Mouse (Mus musculus): ENCODE measurements at regions not wholly inside any gene's neighbourhood (a gene's known extent, or its start where the extent isn't known, plus 50 kb on each side); places are given as distances from the start of the nearest gene placed in this dataset.

DNA sequence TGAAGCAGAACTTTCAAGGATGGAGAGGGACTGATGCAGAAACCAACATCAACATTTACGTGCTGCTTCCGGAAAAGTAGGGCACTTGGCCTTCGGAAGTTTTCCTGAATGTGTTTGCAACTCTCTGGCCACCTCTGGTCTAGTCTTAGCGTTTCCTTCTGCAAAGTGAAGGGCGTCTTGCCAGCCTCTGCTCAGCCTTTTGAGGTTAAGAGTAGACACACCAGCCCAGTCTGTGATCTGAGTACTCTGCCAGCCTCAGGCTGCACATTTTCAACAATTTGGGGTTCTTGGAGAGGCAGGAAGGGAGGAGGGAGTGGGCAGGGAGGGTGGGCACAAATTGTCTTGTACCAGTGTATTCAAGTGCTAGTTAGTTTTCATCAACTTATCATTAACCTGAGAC lies 176.7 kb upstream of the Egln3 start:
- H3K36me3 ChIP-seq (ENCODE audit: control insufficient read depth, insufficient read depth, low read length, poor library complexity, severe bottlenecking) = no peaks in the 10 kb centered on the region
- in situ Hi-C loops (cut with MboI; ENCODE audit: low sequenced_read_pairs in 2 of 2, unreplicated experiment in 2 of 2) = no loop called here
- TF ChIP-seq ZNF384 (IDR thresholded peaks at IDR 0.05; ENCODE audit: low read depth, low read length) (no peak), ZC3H11A (IDR thresholded peaks at IDR 0.05; ENCODE audit: borderline replicate concordance, low read depth, low read length) (no peak), CHD2 (IDR thresholded peaks at IDR 0.05; ENCODE audit: low read depth, low read length) (no peak), HCFC1 (IDR thresholded peaks at IDR 0.05; ENCODE audit: borderline replicate concordance, insufficient read depth, low read length) (no peak), MAFK (IDR thresholded peaks at IDR 0.05; ENCODE audit: insufficient read depth, low read depth, low read length) (no peak)
- DNase-seq (ENCODE audit: low read depth, low spot score) = no peak
- H3K9ac ChIP-seq (ENCODE audit: insufficient read depth, low read depth, low read length, poor library complexity, severe bottlenecking) = no peak overlapping the region
- H3K4me3 ChIP-seq (ENCODE audit: insufficient read depth in 1 of 2, low read depth in 1 of 2, low read length in 2 of 2, poor library complexity in 1 of 2, severe bottlenecking in 1 of 2) = no peak overlapping the region
- H3K4me1 ChIP-seq (ENCODE audit: control insufficient read depth in 2 of 2, insufficient read depth in 2 of 2, low read length in 2 of 2, poor library complexity in 1 of 2) = no peaks in the 10 kb centered on the region
- no peaks in the 10 kb centered on the region for H3K9me3 ChIP-seq (ENCODE audit: control insufficient read depth, insufficient read depth, low read depth, low read length)
- no peak overlapping the region for H3K27ac ChIP-seq (ENCODE audit: insufficient read depth, low read depth, low read length, poor library complexity, severe bottlenecking)

- Histone ChIP-seq H3K4me3 (ENCODE audit: insufficient read depth in 1 of 2, low read depth in 1 of 2, low read length in 2 of 2, poor library complexity in 1 of 2, severe bottlenecking in 1 of 2) (no peak overlapping the region), H3K36me3 (ENCODE audit: control insufficient read depth, insufficient read depth, low read length, poor library complexity, severe bottlenecking) (no peaks in the 10 kb centered on the region), H3K9ac (ENCODE audit: insufficient read depth, low read depth, low read length, poor library complexity, severe bottlenecking) (no peak overlapping the region), H3K4me1 (ENCODE audit: control insufficient read depth in 2 of 2, insufficient read depth in 2 of 2, low read length in 2 of 2, poor library complexity in 1 of 2) (no peaks in the 10 kb centered on the region), H3K9me3 (ENCODE audit: control insufficient read depth, insufficient read depth, low read depth, low read length) (no peaks in the 10 kb centered on the region), H3K27ac (ENCODE audit: insufficient read depth, low read depth, low read length, poor library complexity, severe bottlenecking) (no peak overlapping the region)
- TF ChIP-seq ZNF384 (IDR thresholded peaks at IDR 0.05; ENCODE audit: low read depth, low read length) (no peak), MAFK (IDR thresholded peaks at IDR 0.05; ENCODE audit: insufficient read depth, low read depth, low read length) (no peak), ZC3H11A (IDR thresholded peaks at IDR 0.05; ENCODE audit: borderline replicate concordance, low read depth, low read length) (no peak), HCFC1 (IDR thresholded peaks at IDR 0.05; ENCODE audit: borderline replicate concordance, insufficient read depth, low read length) (no peak), CHD2 (IDR thresholded peaks at IDR 0.05; ENCODE audit: low read depth, low read length) (no peak)
- no peak for DNase-seq (ENCODE audit: low read depth, low spot score)
- in situ Hi-C loops (cut with MboI; ENCODE audit: low sequenced_read_pairs in 2 of 2, unreplicated experiment in 2 of 2) = no loop called here
Measured at GRCm38 (mm10) chr12:54378576-54378975, 174.9 kb upstream of the Egln3 start.

DNA sequence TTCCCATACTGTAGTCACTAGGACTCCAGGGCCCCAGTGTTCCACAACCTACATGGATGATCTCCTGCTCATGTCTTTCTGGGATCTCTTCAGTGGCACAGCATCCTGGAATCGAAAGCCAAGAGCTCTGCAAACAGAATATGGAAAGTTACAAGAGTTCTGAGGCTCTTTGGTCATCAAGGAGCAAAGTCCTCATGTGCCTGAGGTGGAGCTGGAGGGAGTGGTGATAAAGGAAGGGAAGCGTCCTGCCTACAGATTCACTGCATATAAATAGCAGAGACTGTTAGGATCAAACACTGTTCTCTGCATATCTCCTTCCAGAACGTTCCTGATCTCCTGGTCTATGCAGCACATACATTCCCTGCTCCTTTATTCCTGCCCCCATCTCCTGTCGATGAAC lies 170.4 kb upstream of the Egln3 start:
- Histone ChIP-seq H3K36me3 (ENCODE audit: control insufficient read depth, insufficient read depth, low read length, poor library complexity, severe bottlenecking) (no peaks in the 10 kb centered on the region), H3K9ac (ENCODE audit: insufficient read depth, low read depth, low read length, poor library complexity, severe bottlenecking) (no peak overlapping the region), H3K4me1 (ENCODE audit: control insufficient read depth in 2 of 2, insufficient read depth in 2 of 2, low read length in 2 of 2, poor library complexity in 1 of 2) (no peaks in the 10 kb centered on the region), H3K9me3 (ENCODE audit: control insufficient read depth, insufficient read depth, low read depth, low read length) (no peaks in the 10 kb centered on the region), H3K4me3 (ENCODE audit: insufficient read depth in 1 of 2, low read depth in 1 of 2, low read length in 2 of 2, poor library complexity in 1 of 2, severe bottlenecking in 1 of 2) (no peak overlapping the region), H3K27ac (ENCODE audit: insufficient read depth, low read depth, low read length, poor library complexity, severe bottlenecking) (no peak overlapping the region)
- no peak for DNase-seq (ENCODE audit: low read depth, low spot score)
- in situ Hi-C loops (cut with MboI; ENCODE audit: low sequenced_read_pairs in 2 of 2, unreplicated experiment in 2 of 2) = no loop called here
- TF ChIP-seq MAFK (IDR thresholded peaks at IDR 0.05; ENCODE audit: insufficient read depth, low read depth, low read length) (no peak), ZNF384 (IDR thresholded peaks at IDR 0.05; ENCODE audit: low read depth, low read length) (no peak)

DNA sequence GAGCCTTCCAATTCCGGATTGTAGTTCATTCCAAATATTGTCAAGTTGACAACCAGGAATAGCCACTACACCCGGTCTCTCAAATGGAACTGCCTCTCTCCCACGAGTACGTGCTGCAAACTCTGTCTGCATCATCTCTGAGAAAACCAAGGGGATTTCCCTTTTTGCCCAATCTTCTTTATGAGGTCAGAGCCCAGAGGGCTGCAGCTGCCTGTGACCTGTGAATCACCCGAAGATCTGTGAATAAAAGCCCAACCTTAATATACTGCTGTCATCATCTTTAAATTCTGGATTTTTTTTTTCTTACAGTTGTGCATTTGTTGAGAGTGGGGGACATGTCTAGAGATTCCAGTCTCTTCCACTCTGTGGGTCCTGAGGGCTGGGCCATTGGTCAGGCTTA lies 165.6 kb upstream of the Egln3 start:
- no peak overlapping the region for H3K9ac ChIP-seq (ENCODE audit: insufficient read depth, low read depth, low read length, poor library complexity, severe bottlenecking)
- H3K4me1 ChIP-seq (ENCODE audit: control insufficient read depth in 2 of 2, insufficient read depth in 2 of 2, low read length in 2 of 2, poor library complexity in 1 of 2) = no peaks in the 10 kb centered on the region
- no peaks in the 10 kb centered on the region for H3K36me3 ChIP-seq (ENCODE audit: control insufficient read depth, insufficient read depth, low read length, poor library complexity, severe bottlenecking)
- no peak overlapping the region for H3K4me3 ChIP-seq (ENCODE audit: insufficient read depth in 1 of 2, low read depth in 1 of 2, low read length in 2 of 2, poor library complexity in 1 of 2, severe bottlenecking in 1 of 2)
- in situ Hi-C loops (cut with MboI; ENCODE audit: low sequenced_read_pairs in 2 of 2, unreplicated experiment in 2 of 2) = no loop called here
- TF ChIP-seq ZC3H11A (IDR thresholded peaks at IDR 0.05; ENCODE audit: borderline replicate concordance, low read depth, low read length) (no peak), MAFK (IDR thresholded peaks at IDR 0.05; ENCODE audit: insufficient read depth, low read depth, low read length) (no peak), ZNF384 (IDR thresholded peaks at IDR 0.05; ENCODE audit: low read depth, low read length) (no peak), HCFC1 (IDR thresholded peaks at IDR 0.05; ENCODE audit: borderline replicate concordance, insufficient read depth, low read length) (no peak), CHD2 (IDR thresholded peaks at IDR 0.05; ENCODE audit: low read depth, low read length) (no peak)
- H3K27ac ChIP-seq (ENCODE audit: insufficient read depth, low read depth, low read length, poor library complexity, severe bottlenecking) = no peak overlapping the region
- H3K9me3 ChIP-seq (ENCODE audit: control insufficient read depth, insufficient read depth, low read depth, low read length) = no peaks in the 10 kb centered on the region
- no peak for DNase-seq (ENCODE audit: low read depth, low spot score)

DNA sequence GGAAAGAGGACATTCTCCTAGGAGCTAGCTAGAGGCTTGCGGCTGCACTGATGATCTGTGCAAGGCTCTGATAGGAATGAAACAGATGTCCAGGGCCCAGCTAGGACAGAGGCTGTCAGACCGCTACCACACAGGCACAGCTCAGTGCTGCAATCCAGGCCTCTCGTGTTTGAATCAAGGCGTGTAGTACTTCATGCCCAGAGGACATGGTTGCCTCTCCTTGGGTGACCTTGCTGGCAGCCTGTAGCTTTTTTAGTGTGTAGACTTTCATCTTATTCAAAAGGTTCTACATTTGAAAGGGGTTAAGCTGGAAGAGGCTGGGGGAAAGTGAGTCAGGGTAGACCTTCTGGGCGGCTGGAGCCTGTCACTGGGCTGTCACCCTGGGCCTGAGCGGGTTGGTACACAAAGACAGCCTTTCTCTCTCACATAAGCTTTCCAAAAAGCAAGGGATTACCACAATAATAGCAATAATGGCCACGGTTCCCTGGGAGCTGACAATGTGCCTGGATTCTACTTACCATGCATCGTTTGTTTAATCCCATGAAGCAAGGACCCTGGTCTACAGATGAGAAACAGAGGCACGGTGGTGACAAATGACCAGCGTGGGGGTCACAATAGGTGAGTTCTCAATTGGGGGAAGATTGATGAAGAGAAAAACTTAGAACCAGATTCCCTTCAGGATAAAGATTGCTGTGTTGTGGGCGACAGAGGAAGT lies 160.9 kb upstream of the Egln3 start:
- Histone ChIP-seq H3K4me3 (ENCODE audit: insufficient read depth in 1 of 2, low read depth in 1 of 2, low read length in 2 of 2, poor library complexity in 1 of 2, severe bottlenecking in 1 of 2) (no peak overlapping the region), H3K36me3 (ENCODE audit: control insufficient read depth, insufficient read depth, low read length, poor library complexity, severe bottlenecking) (no peaks in the 10 kb centered on the region; the same call in 1 of the 2 replicates), H3K4me1 (ENCODE audit: control insufficient read depth in 2 of 2, insufficient read depth in 2 of 2, low read length in 2 of 2, poor library complexity in 1 of 2) (no peaks in the 10 kb centered on the region), H3K9me3 (ENCODE audit: control insufficient read depth, insufficient read depth, low read depth, low read length) (peaks cover 10% of the 10 kb centered on the region), H3K9ac (ENCODE audit: insufficient read depth, low read depth, low read length, poor library complexity, severe bottlenecking) (no peak overlapping the region), H3K27ac (ENCODE audit: insufficient read depth, low read depth, low read length, poor library complexity, severe bottlenecking) (no peak overlapping the region)
- no peak for DNase-seq (ENCODE audit: low read depth, low spot score)
- in situ Hi-C loops (cut with MboI; ENCODE audit: low sequenced_read_pairs in 2 of 2, unreplicated experiment in 2 of 2) = no loop called here
- TF ChIP-seq ZC3H11A (IDR thresholded peaks at IDR 0.05; ENCODE audit: borderline replicate concordance, low read depth, low read length) (no peak), MAFK (IDR thresholded peaks at IDR 0.05; ENCODE audit: insufficient read depth, low read depth, low read length) (no peak), HCFC1 (IDR thresholded peaks at IDR 0.05; ENCODE audit: borderline replicate concordance, insufficient read depth, low read length) (no peak), CHD2 (IDR thresholded peaks at IDR 0.05; ENCODE audit: low read depth, low read length) (no peak)
